Comparison of ENCODE assay signal across 15 mouse cellular contexts in genomic region chr10:107359296-107359695, GRCm38 (mm10).
"Had no signal": no experiment of that assay in that cellular context is flagged by ENCODE, and none has a peak within 500 bp of the region (broad histone marks: within the 10 kb centered on the region; RNA-seq: fewer than 3 reads in every experiment).

No protein-coding gene starts in this region.

- H3K4me3 ChIP-seq: midbrain, embryonic 10.5 days; midbrain, embryonic 12.5 days; myocyte; neural tube, embryonic 13.5 days; neural tube, embryonic 15.5 days had no signal

- H3K27me3 ChIP-seq: midbrain, embryonic 12.5 days; neural tube, embryonic 13.5 days; neural tube, embryonic 15.5 days had no signal

- DNase-seq: lung, adult 18-20 months; lung, embryonic 14.5 days; lung, postnatal 10 days; lung, postnatal 4 days; midbrain, embryonic 14.5 days; right cerebral cortex, postnatal 14 days; spleen, adult 18-20 months; thymus, adult 18-20 months; thymus, postnatal 25 days; thymus, postnatal 4 days had no signal

- H3K27ac ChIP-seq: midbrain, embryonic 10.5 days; midbrain, embryonic 12.5 days; neural tube, embryonic 13.5 days; neural tube, embryonic 15.5 days had no signal

- H3K4me1 ChIP-seq: midbrain, embryonic 10.5 days; midbrain, embryonic 12.5 days; neural tube, embryonic 13.5 days; neural tube, embryonic 15.5 days had no signal
